Mouse (Mus musculus): Measurements from ENCODE around the gene Prune1.

DNA sequence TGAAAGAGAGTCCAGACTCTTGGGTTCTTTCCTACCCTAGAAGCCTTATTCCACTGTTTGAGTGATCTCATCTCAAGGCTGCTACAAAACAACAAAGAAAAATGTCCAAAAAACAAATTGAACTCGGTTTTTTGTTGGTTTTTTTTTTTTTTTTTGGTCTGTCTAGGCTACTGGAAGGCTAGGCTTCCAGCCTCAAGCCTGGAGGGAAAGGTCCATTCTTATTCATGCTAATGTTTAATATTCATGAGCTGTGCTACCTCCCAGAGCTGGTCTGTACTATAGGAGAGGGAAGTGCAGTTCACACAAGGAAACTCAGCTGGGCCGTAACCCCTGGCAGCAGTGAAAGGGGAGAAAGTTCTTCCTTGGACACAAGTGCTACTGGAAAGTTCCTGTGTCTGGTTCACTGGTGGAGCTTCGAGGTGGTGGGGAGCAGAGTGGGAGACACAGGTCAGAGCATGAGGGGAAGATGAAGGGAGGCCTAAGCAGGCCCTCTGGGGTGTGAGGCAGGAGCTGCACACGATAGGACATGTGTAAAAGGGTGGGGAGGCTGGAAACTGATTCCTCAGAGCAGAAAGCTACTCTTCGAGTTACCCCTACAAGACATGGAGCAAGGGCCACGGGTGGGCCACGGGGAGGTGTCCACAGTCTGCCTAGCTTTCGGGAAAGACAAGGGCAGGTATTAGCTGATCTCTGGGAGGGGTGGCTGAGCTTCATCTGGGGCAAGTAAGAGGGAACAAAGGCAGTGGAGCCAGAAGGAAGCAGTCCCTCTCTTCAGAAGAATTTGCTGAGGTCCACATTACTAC lies 51.2 kb downstream of the Prune1 start:
- TF ChIP-seq CTCF (IDR thresholded peaks at IDR 0.05; ENCODE audit: control insufficient read depth, insufficient read depth, insufficient replicate concordance, low read depth, low read length) (no peak), POLR2A (IDR thresholded peaks at IDR 0.05; ENCODE audit: control insufficient read depth, low read depth, low read length) (no peak; the same call in 1 of the 2 replicates)

All from testis, adult 2 months (tissue).